Mouse (Mus musculus) neural tube, embryonic 15.5 days (tissue): ENCODE measurements around the gene Chst7. TPM values are rescaled to one million over a fixed set of nuclear protein-coding genes. Genes with fewer than 3 reads are reported as not detected.

Source experiments
- ATAC-seq: fragments of 200-750 bp; cut with Nextera tagmentation; 2 replicates; pipeline ENCODE4 v1.8.0; 2017; ENCODE audit warnings: mild to moderate bottlenecking, moderate TSS enrichment, moderate library complexity; ENCODE audit not compliant: low FRiP score
- H3K27ac ChIP-seq: fragments of 300-500 bp; sonication (generic); replicated peaks from 2 replicates; pipeline ENCODE4 v1.5.1; 2015; ENCODE audit warnings: mild to moderate bottlenecking, inconsistent platforms
- H3K27me3 ChIP-seq: fragments of 300-500 bp; sonication (generic); replicated peaks from 2 replicates; pipeline ENCODE4 v1.6.1; 2015; ENCODE audit warnings: inconsistent platforms
- H3K36me3 ChIP-seq: fragments of 300-500 bp; sonication (generic); 2 replicates; pipeline ENCODE4 v1.6.1; 2015; ENCODE audit warnings: inconsistent platforms
- H3K4me1 ChIP-seq: fragments of 300-500 bp; sonication (generic); 2 replicates; pipeline ENCODE4 v1.6.1; 2015; ENCODE audit warnings: inconsistent platforms
- H3K4me2 ChIP-seq: fragments of 300-500 bp; sonication (generic); 2 replicates; pipeline ENCODE4 v1.6.1; 2015; ENCODE audit warnings: inconsistent platforms, mild to moderate bottlenecking, moderate library complexity
- H3K4me3 ChIP-seq: fragments of 300-500 bp; sonication (generic); replicated peaks from 2 replicates; pipeline ENCODE4 v1.5.1; 2015; ENCODE audit warnings: mild to moderate bottlenecking, inconsistent platforms
- H3K9ac ChIP-seq: fragments of 300-500 bp; sonication (generic); replicated peaks from 2 replicates; pipeline ENCODE4 v1.6.1; 2015; ENCODE audit warnings: mild to moderate bottlenecking, inconsistent platforms
- H3K9me3 ChIP-seq: fragments of 300-500 bp; sonication (generic); replicated peaks from 2 replicates; pipeline ENCODE4 v1.6.1; 2016; ENCODE audit warnings: inconsistent platforms
- WGBS: fragments of 180-500 bp; shearing (Covaris S2); methylation state at CpG from one replicate; pipeline ENCODE4 v1.1.7; 2015; ENCODE audit warnings: mixed read lengths; 5-methylcytosine and 5-hydroxymethylcytosine counted together
- polyA plus RNA-seq: library from polyadenylated mRNA; unstranded; fragments of >200 nt; fragmentation: Nextera tagmentation; extraction: Ambion mirVana; gene quantifications from 2 replicates; pipeline ENCODE4 v1.2.1, GENCODE M21; 2015

Chst7 gene
- 6.6 and 6.7 TPM in 2 replicates for polyA plus RNA-seq

DNA sequence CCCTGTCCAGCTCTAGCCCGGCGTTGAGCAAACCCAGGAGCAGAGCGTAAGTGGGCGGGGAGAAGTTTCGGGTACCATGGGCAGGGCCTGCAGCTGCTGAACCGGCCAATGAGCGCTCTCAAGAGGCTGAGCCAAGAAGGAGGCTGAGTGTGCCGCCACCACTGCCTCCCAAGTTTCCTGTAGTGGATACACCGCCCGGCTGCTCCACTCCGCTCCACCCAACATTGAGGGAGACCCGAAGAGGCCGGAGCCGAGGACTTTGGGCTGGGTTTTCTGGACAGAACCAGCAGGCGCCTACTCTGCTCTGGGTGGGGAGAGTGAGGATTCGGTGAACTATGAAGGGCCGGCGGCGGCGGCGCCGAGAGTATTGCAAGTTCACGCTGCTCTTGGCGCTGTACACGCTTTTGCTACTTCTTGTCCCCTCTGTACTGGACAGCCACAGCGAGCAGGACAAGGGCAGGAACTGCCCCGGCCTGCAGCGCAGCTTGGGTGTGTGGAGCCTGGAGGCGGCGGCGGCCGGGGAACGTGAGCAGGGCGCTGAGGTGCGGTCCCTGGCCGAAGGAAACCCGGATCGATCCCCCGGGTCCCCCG lies at the start of gene Chst7:
TSS of gene Chst7 (plus strand) at position 180 of the 591 bp plus-strand sequence.
- Histone ChIP-seq H3K27me3 (no peaks in the 10 kb centered on the region), H3K4me3 (peak within 1 kb of the TSS; percentile 45), H3K4me1 (0 out of 2 replicates have a peak, but pooled peaks cover 3% of the 10 kb centered on the region), H3K9ac (peak within 1 kb of the TSS; percentile 36), H3K4me2 (peak within 1 kb of the TSS; percentile 72), H3K27ac (no peak within 1 kb of the TSS), H3K36me3 (no peaks in the 10 kb centered on the region), H3K9me3 (no peaks in the 10 kb centered on the region)
- WGBS: 21% methylated on average over 31 of the region's 40 CpGs
- peak; percentile 77 for ATAC-seq

DNA sequence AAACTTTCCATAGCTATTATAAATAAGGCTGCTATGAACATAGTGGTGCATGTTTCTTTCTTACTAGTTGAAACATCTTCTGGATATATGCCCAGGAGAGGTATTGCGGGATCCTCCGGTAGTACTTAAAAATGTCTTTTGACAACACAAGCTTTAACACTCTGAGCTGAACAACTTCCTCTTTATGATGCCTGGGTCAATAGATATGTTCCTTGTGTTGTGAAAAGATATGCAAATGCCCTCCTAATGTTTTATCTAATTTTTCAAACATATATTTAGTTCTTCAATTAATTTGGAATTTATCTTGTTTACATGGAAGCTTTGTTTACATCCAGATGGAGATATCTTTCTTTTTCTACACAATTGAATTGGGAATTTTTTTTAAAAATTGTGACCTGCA lies 47.1 kb upstream of the Chst7 start:
- no peaks in the 10 kb centered on the region for H3K4me1 ChIP-seq
- ATAC-seq: no peak
- no peak overlapping the region for H3K9ac ChIP-seq
- no peak overlapping the region for H3K4me3 ChIP-seq
- 97% methylated on average over 2 of the region's 2 CpGs for WGBS
- H3K27ac ChIP-seq: no peak overlapping the region
- H3K4me2 ChIP-seq: no peak overlapping the region
- H3K36me3 ChIP-seq: no peaks in the 10 kb centered on the region
- no peaks in the 10 kb centered on the region for H3K9me3 ChIP-seq
- no peaks in the 10 kb centered on the region for H3K27me3 ChIP-seq

DNA sequence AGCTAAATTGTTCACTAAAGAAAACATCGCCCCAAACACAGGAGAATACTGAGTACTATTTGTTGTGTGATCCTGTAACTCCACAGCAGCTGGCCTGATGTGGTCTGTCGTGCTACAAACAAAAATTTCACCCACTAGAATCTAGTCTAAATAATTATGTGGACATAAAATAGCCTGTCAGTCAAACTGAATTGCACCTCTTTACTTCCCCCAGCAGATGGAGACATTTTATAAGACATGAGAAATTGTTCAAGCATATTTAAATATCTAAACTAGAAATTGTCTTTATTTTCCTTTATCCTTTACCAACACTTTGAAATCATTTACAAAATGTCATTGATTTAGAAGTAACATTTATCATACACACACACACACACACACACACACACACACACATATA lies 38.4 kb upstream of the Chst7 start:
- H3K4me1 ChIP-seq: no peaks in the 10 kb centered on the region
- H3K36me3 ChIP-seq: no peaks in the 10 kb centered on the region
- 45% methylated on average over 2 of the region's 2 CpGs for WGBS
- H3K4me3 ChIP-seq: no peak overlapping the region
- no peak for ATAC-seq
- H3K4me2 ChIP-seq: no peak overlapping the region
- no peak overlapping the region for H3K27ac ChIP-seq
- H3K9me3 ChIP-seq: no peaks in the 10 kb centered on the region
- no peak overlapping the region for H3K9ac ChIP-seq
- H3K27me3 ChIP-seq: no peaks in the 10 kb centered on the region

GRCm38 (mm10) chrX:20060096-20060768 lies 872 bp downstream of the Chst7 start:
- Histone ChIP-seq H3K36me3 (no peaks in the 10 kb centered on the region), H3K4me2 (peak overlapping the region; percentile 72), H3K9ac (peak overlapping the region; percentile 36), H3K27me3 (no peaks in the 10 kb centered on the region), H3K9me3 (no peaks in the 10 kb centered on the region), H3K4me1 (0 out of 2 replicates have a peak, but pooled peaks cover 3% of the 10 kb centered on the region), H3K4me3 (peak overlapping the region; percentile 45), H3K27ac (no peak overlapping the region)
- peak; percentile 81 for ATAC-seq
- 30% methylated on average over 65 of the region's 65 CpGs for WGBS

DNA sequence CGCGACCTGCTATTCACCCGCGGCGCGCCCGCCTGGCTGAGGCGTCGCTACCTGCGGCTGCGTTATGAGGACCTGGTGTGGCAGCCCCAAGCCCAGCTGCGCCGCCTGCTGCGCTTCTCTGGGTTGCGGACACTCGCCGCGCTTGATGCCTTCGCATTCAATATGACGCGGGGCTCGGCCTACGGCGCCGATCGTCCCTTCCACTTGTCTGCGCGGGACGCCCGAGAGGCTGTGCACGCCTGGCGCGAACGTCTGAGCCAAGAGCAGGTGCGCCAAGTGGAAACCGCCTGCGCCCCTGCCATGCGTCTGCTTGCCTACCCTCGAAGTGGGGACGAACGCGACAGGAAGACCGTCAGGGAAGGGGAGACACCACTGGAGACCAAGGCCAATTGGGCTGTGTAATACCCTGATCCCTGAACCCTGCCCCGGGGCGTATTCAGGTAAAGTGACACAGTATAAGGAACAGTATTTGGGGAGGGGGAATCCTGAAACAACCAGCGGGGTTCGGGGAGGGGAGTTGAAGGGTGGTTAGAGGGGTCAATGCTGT lies 1.5 kb downstream of the Chst7 start:
- Histone ChIP-seq H3K9ac (peak overlapping the region; percentile 36), H3K27ac (no peak overlapping the region), H3K36me3 (no peaks in the 10 kb centered on the region), H3K9me3 (no peaks in the 10 kb centered on the region), H3K4me1 (0 out of 2 replicates have a peak, but pooled peaks cover 3% of the 10 kb centered on the region), H3K4me2 (peak overlapping the region; percentile 72), H3K27me3 (no peaks in the 10 kb centered on the region), H3K4me3 (peak overlapping the region; percentile 45)
- 22% methylated on average over 47 of the region's 47 CpGs for WGBS
- ATAC-seq: peak; percentile 46

- H3K9me3 ChIP-seq: no peaks in the 10 kb centered on the region
- no peak overlapping the region for H3K9ac ChIP-seq
- no peak for ATAC-seq
- H3K36me3 ChIP-seq: no peaks in the 10 kb centered on the region
- 0 out of 2 replicates have a peak overlapping the region, but pooled peaks have one; percentile 45 for H3K4me3 ChIP-seq
- H3K4me1 ChIP-seq: 0 out of 2 replicates have a peak, but pooled peaks cover 3% of the 10 kb centered on the region
- 56% methylated on average over 3 of the region's 3 CpGs for WGBS
- no peaks in the 10 kb centered on the region for H3K27me3 ChIP-seq
- no peak overlapping the region for H3K27ac ChIP-seq
- peak overlapping the region; percentile 20; the same call in 1 of the 2 replicates for H3K4me2 ChIP-seq
Measured at GRCm38 (mm10) chrX:20061764-20062480, 2.6 kb downstream of the Chst7 start.

DNA sequence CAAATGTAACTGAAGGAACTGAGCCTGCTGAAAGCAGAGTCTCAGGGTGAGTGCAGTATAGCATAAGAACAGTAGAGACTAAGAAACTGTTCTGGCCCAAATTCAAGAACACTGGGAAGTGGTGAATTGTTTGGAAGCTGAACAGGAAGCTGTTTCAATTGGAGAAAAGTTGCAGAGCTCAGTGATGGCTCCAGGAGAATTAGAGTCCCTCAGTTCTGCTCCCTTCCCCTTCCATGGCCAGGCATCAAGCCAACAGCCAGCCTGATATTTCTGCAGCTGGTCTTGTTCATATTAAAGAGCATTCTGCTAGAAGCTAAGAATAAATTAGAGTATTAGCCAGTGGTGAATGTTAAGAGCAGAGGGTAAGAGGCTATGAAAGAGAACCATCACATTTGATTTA lies 7.3 kb downstream of the Chst7 start:
- H3K4me1 ChIP-seq: no peaks in the 10 kb centered on the region

DNA sequence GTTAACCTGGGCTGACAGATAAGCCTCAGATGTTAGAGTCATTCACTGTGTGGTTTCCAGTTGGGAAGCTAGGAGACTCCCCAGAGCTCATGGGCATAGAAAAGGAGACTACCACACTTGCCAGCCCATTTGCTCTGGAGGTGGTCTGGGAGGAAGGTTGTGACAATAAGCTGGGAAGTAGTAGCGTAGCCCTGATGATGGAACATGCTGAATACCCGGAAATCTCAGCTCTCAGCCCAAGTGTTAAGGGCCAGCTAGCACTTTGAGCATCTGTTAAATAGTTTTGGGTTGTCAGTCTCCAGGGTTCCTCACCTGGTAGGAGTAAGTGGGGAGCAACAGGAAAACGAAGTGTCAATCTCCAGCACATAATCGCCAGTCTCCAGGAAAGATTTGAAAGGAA lies 10.8 kb downstream of the Chst7 start:
- Histone ChIP-seq H3K9ac (no peak overlapping the region), H3K9me3 (no peaks in the 10 kb centered on the region), H3K4me3 (no peak overlapping the region), H3K4me1 (no peaks in the 10 kb centered on the region), H3K4me2 (no peak overlapping the region), H3K27me3 (no peaks in the 10 kb centered on the region), H3K36me3 (no peaks in the 10 kb centered on the region), H3K27ac (no peak overlapping the region)
- WGBS: 40% methylated on average over 4 of the region's 4 CpGs
- no peak for ATAC-seq

More for the DNA sequence above, 7.3 kb downstream of the Chst7 start:
- Histone ChIP-seq H3K9me3 (no peaks in the 10 kb centered on the region), H3K9ac (no peak overlapping the region), H3K27me3 (no peaks in the 10 kb centered on the region), H3K27ac (no peak overlapping the region), H3K4me3 (no peak overlapping the region), H3K36me3 (no peaks in the 10 kb centered on the region), H3K4me2 (no peak overlapping the region)
- ATAC-seq: no peak

- Histone ChIP-seq H3K9ac (no peak overlapping the region), H3K9me3 (no peaks in the 10 kb centered on the region), H3K4me3 (no peak overlapping the region), H3K36me3 (no peaks in the 10 kb centered on the region), H3K27ac (no peak overlapping the region), H3K4me1 (no peaks in the 10 kb centered on the region), H3K27me3 (no peaks in the 10 kb centered on the region), H3K4me2 (no peak overlapping the region)
- WGBS: 73% methylated on average over 2 of the region's 2 CpGs
- ATAC-seq: no peak
Measured at GRCm38 (mm10) chrX:20117717-20118116, 58.4 kb downstream of the Chst7 start.

- Histone ChIP-seq H3K36me3 (no peaks in the 10 kb centered on the region), H3K4me3 (no peak overlapping the region), H3K27ac (no peak overlapping the region), H3K9ac (no peak overlapping the region), H3K4me2 (no peak overlapping the region), H3K4me1 (no peaks in the 10 kb centered on the region), H3K9me3 (no peaks in the 10 kb centered on the region), H3K27me3 (no peaks in the 10 kb centered on the region)
- ATAC-seq: no peak
- 74% methylated on average over 2 of the region's 2 CpGs for WGBS
Measured at GRCm38 (mm10) chrX:20125481-20125880, 66.1 kb downstream of the Chst7 start.

DNA sequence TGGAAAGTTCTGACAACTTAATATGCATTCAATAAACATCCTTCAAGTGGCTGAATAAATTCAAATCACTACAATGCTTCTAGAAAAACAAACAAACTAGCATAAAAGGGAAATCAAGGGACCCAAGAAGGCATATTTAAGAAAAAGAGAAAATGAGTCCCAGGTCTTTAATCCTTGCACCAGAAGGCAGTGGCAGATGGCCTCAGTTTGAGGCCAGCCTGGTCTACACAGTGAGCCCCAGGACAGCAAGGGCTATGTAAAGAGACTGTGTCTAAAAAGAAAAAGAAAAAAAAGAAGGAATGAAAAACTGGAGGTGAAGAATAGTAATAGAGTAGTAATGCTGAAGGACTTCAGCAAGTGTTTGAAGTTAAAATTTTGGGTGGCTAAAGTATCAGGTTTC lies 69.6 kb downstream of the Chst7 start:
- ATAC-seq: no peak
- H3K4me2 ChIP-seq: no peak overlapping the region
- H3K4me3 ChIP-seq: no peak overlapping the region
- no peak overlapping the region for H3K9ac ChIP-seq
- H3K27me3 ChIP-seq: no peaks in the 10 kb centered on the region
- H3K4me1 ChIP-seq: no peaks in the 10 kb centered on the region
- no peak overlapping the region for H3K27ac ChIP-seq
- H3K9me3 ChIP-seq: no peaks in the 10 kb centered on the region
- H3K36me3 ChIP-seq: no peaks in the 10 kb centered on the region
